ENCODE assay signal across 18 mouse cellular contexts in genomic region chr14:77248426-77248825, GRCm38 (mm10).
A peak's percentile ranks its signal among the peaks of the same experiment; 100 is the strongest.
DNase-seq lines count a peak whose midpoint lies in the region; ATAC-seq lines count a peak whose summit lies in the region.
"Had no signal": no experiment of that assay in that cellular context is flagged by ENCODE, and none has a peak within 500 bp of the region (broad histone marks: within the 10 kb centered on the region; RNA-seq: fewer than 3 reads in every experiment).

No protein-coding gene starts in this region.

- 0 out of 2 replicates have a peak overlapping the region, but pooled peaks have one; percentile 19 for H3K27ac ChIP-seq in forebrain, embryonic 15.5 days (replicated peaks)
- no peak overlapping the region for H3K27ac ChIP-seq in forebrain, embryonic 13.5 days
- H3K27ac ChIP-seq: hindbrain, postnatal 0 days; midbrain, embryonic 12.5 days had no signal

- peak; percentile 17 for DNase-seq in layer of hippocampus, adult 11-12 months (ENCODE audit: low spot score)
- DNase-seq in layer of hippocampus, postnatal 36 days: no peak
- peak; percentile 65 for DNase-seq in 3T3-L1 (ENCODE audit: low read depth, low spot score)
- DNase-seq in brain, adult 2 months (ENCODE audit: low read depth, low spot score): peak; percentile 81
- no peak for DNase-seq in heart, postnatal 36 days
- DNase-seq: heart, postnatal 14 days; kidney, adult 2 months; kidney, postnatal 14 days; left cerebral cortex, postnatal 4 days; lung, adult 18-20 months; lung, postnatal 4 days; spleen, adult 18-20 months had no signal

- H3K9me3 ChIP-seq in forebrain, embryonic 15.5 days: no peaks in the 10 kb centered on the region
- 0 out of 2 replicates have a peak, but pooled peaks cover 3% of the 10 kb centered on the region for H3K9me3 ChIP-seq in forebrain, embryonic 13.5 days (replicated peaks)
- H3K9me3 ChIP-seq: midbrain, embryonic 12.5 days had no signal

- intact Hi-C loops in heart, postnatal 36 days (cut with DNase I): no loop called here

- no peak overlapping the region for H3K4me3 ChIP-seq in forebrain, embryonic 15.5 days
- no peak overlapping the region for H3K4me3 ChIP-seq in forebrain, embryonic 13.5 days
- H3K4me3 ChIP-seq: erythroblast, embryonic 14.5 days; midbrain, embryonic 12.5 days had no signal

- no peaks in the 10 kb centered on the region for H3K27me3 ChIP-seq in forebrain, embryonic 15.5 days
- no peaks in the 10 kb centered on the region for H3K27me3 ChIP-seq in forebrain, embryonic 13.5 days
- H3K27me3 ChIP-seq: midbrain, embryonic 12.5 days had no signal

- 0 out of 2 replicates have a peak, but pooled peaks have one; percentile 26 for ATAC-seq in forebrain, embryonic 15.5 days (replicated peaks)
- ATAC-seq in forebrain, embryonic 13.5 days: no peak
- ATAC-seq: hindbrain, postnatal 0 days had no signal

- no peak overlapping the region for H3K4me2 ChIP-seq in forebrain, embryonic 15.5 days (replicated peaks)
- no peak overlapping the region for H3K4me2 ChIP-seq in forebrain, embryonic 13.5 days
- H3K4me2 ChIP-seq: heart, embryonic 11.5 days; midbrain, embryonic 12.5 days had no signal

- 68% methylated on average over 5 of the region's 5 CpGs for WGBS in forebrain, embryonic 15.5 days
- WGBS in forebrain, embryonic 13.5 days: 84% methylated on average over 5 of the region's 5 CpGs

- H3K36me3 ChIP-seq in forebrain, embryonic 15.5 days: no peaks in the 10 kb centered on the region
- peaks cover 4% of the 10 kb centered on the region; the same call in 1 of the 2 replicates for H3K36me3 ChIP-seq in forebrain, embryonic 13.5 days (ENCODE audit: poor library complexity, severe bottlenecking)
- H3K36me3 ChIP-seq: midbrain, embryonic 12.5 days had no signal

- peaks cover 16% of the 10 kb centered on the region; the same call in 1 of the 2 replicates for H3K4me1 ChIP-seq in forebrain, embryonic 15.5 days
- peaks cover 6% of the 10 kb centered on the region; the same call in 1 of the 2 replicates for H3K4me1 ChIP-seq in forebrain, embryonic 13.5 days

- no peak overlapping the region for H3K9ac ChIP-seq in forebrain, embryonic 15.5 days (replicated peaks)
- no peak overlapping the region for H3K9ac ChIP-seq in forebrain, embryonic 13.5 days
- H3K9ac ChIP-seq: midbrain, embryonic 12.5 days had no signal

Comparison
In these comparisons a context has a peak if more than half of its experiments do, and no peak if none do; other contexts are left out.
1. DNase-seq: peak in layer of hippocampus, adult 11-12 months (single experiment), 3T3-L1 (single experiment) and brain, adult 2 months (single experiment); none in layer of hippocampus, postnatal 36 days (0 of 2) and heart, postnatal 36 days (0 of 2).